Mouse (Mus musculus): ENCODE measurements around the gene Vmn2r93. TPM values are rescaled to one million over a fixed set of nuclear protein-coding genes. Genes with fewer than 3 reads are reported as not detected.

Vmn2r93 gene
- polyA plus RNA-seq (2021; fragmentation: Nextera tagmentation): not detected in 2 replicates
- long read RNA-seq, experiment 1: 0 reads
- long read RNA-seq, experiment 2: 0 reads

DNA sequence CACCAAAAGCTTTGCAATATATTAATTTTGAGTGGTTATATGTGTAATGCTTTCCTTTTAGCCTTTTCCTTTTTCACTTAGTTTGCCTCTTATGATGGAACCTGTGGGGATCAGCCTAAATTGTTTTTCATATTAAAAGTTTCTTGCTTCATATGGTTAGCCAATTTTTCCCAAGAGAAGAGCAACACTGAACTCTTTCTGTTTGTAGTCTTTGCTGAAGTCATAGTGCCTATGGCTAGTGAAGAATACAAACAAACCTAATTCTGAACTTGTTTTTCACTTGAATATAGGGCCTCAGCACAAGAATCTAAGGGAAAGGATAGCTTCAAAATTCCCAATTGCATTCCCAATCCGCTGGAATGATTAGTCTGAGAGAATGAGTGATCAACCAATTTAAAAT is at the start of gene Vmn2r93:
Gene Vmn2r93, plus strand, starts transcription at position 301 of the 400 bp plus-strand sequence.

DNA sequence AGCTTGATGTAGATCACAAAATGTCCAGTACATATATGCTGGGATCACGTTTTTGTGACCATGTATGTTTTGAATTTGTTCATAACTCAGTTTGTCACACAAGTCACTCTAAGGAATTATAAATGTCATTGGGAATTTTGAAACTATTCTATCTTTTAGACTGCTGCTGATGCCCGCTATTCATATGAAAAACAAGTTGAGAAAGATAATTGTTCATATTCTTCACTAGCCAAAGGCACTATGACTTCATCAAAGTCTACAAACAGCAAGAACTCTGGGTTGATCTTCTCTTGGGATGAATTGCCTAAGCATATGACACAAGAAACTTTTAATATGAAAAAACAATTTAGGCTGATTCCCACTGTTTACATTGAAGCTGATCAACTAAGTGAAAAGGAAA is 20.2 kb upstream of the Vmn2r93 start, which contains the start of gene Vmn2r94:
Gene Vmn2r94, minus strand, starts transcription at position 101 of the 400 bp plus-strand sequence.

Other genes starting within 250 kb of the Vmn2r93 start
- gene Vmn2r124, start 248.7 kb upstream of the Vmn2r93 start, polyA plus RNA-seq (2021; fragmentation: Nextera tagmentation): 0.01 TPM in 1 of 2 replicates, not detected in the other
- gene Vmn2r91, start 213.1 kb upstream of the Vmn2r93 start, polyA plus RNA-seq (2021; fragmentation: Nextera tagmentation): not detected in 2 replicates
- not detected in 2 replicates for gene Vmn2r92, start 146.2 kb upstream of the Vmn2r93 start, polyA plus RNA-seq (2021; fragmentation: Nextera tagmentation)
- gene Vmn2r94, start 20.3 kb upstream of the Vmn2r93 start, polyA plus RNA-seq (2021; fragmentation: Nextera tagmentation): not detected in 2 replicates
- gene Vmn2r95, start 126.0 kb downstream of the Vmn2r93 start, polyA plus RNA-seq (2021; fragmentation: Nextera tagmentation): not detected in 2 replicates